Mouse (Mus musculus) c-Kit-positive CD71-negative TER-119-negative erythroid progenitor cells, embryonic 14.5 days (primary cell): ENCODE results near the gene Sp2.

ENCODE experiments used
- DNase-seq: peaks from one replicate; pipeline ENCODE4 v3.0.0-alpha.2; 2013; ENCODE audit warnings: low read depth

Sp2 gene

GRCm38 (mm10) chr11:96908594-96908993 lies 74.2 kb downstream of the Sp2 start:
- DNase-seq: no peak

- no peak for DNase-seq
Measured at GRCm38 (mm10) chr11:96906431-96907161, 76.2 kb downstream of the Sp2 start.
